Mouse (Mus musculus) midbrain, embryonic 11.5 days (tissue): ENCODE data around the gene Papola. TPM values are rescaled to one million over a fixed set of nuclear protein-coding genes. Genes with fewer than 3 reads are reported as not detected.

Experiments used
- ATAC-seq: fragments of 200-750 bp; cut with Nextera tagmentation; 2 replicates; pipeline ENCODE4 v1.8.0; 2017; ENCODE audit warnings: moderate TSS enrichment, moderate library complexity; ENCODE audit not compliant: low FRiP score
- DNase-seq: peaks from one replicate; pipeline ENCODE4 v3.0.0; 2015; ENCODE audit warnings: low spot score; ENCODE audit errors: missing footprints
- H3K27ac ChIP-seq: fragments of 300-500 bp; sonication (generic); 2 replicates; pipeline ENCODE4 v1.5.1; 2014; ENCODE audit warnings: low read depth, low read length
- H3K27me3 ChIP-seq: fragments of 300-500 bp; sonication (generic); 2 replicates; pipeline ENCODE4 v1.6.1; 2014; ENCODE audit warnings: mild to moderate bottlenecking, low read length, moderate library complexity, mixed read lengths; ENCODE audit not compliant: control insufficient read depth, insufficient read depth
- H3K36me3 ChIP-seq: fragments of 300-500 bp; sonication (generic); 2 replicates; pipeline ENCODE4 v1.6.1; 2014; ENCODE audit warnings: mild to moderate bottlenecking, low read length, moderate library complexity, mixed read lengths; ENCODE audit not compliant: control insufficient read depth, insufficient read depth
- H3K4me1 ChIP-seq: fragments of 300-500 bp; sonication (generic); 2 replicates; pipeline ENCODE4 v1.6.1; 2014; ENCODE audit warnings: low read length; ENCODE audit not compliant: control insufficient read depth, insufficient read depth
- H3K4me2 ChIP-seq: fragments of 300-500 bp; sonication (generic); 2 replicates; pipeline ENCODE4 v1.6.1; 2014; ENCODE audit warnings: mild to moderate bottlenecking, moderate library complexity
- H3K4me3 ChIP-seq: fragments of 300-500 bp; sonication (generic); 2 replicates; pipeline ENCODE4 v1.5.1; 2014; ENCODE audit warnings: low read depth, low read length
- H3K9ac ChIP-seq: fragments of 300-500 bp; sonication (generic); 2 replicates; pipeline ENCODE4 v1.6.1; 2014; ENCODE audit warnings: low read length
- H3K9me3 ChIP-seq: fragments of 300-500 bp; sonication (generic); 2 replicates; pipeline ENCODE4 v1.6.1; 2016; ENCODE audit warnings: low read length; ENCODE audit not compliant: control insufficient read depth
- WGBS: fragments of 180-500 bp; shearing (Covaris S2); extraction: QIAGEN DNeasy Blood & Tissue Kit; methylation state at CpG from one replicate; pipeline ENCODE4 v1.1.7; 2014; 5-methylcytosine and 5-hydroxymethylcytosine counted together
- polyA plus RNA-seq: library from polyadenylated mRNA; unstranded; fragments of >200 nt; fragmentation: Nextera tagmentation; extraction: Ambion mirVana; gene quantifications from 2 replicates; pipeline ENCODE4 v1.2.1, GENCODE M21; 2014

Gene Papola
- 253 and 285 TPM in 2 replicates for polyA plus RNA-seq

- Histone ChIP-seq H3K4me3 (peak within 1 kb of the TSS; percentile 91), H3K9ac (peak within 1 kb of the TSS; percentile 88), H3K27me3 (no peaks in the 10 kb centered on the region), H3K27ac (peak within 1 kb of the TSS; percentile 96), H3K4me1 (peaks cover 13% of the 10 kb centered on the region), H3K36me3 (peaks cover 6% of the 10 kb centered on the region; the same call in 1 of the 2 replicates), H3K9me3 (no peaks in the 10 kb centered on the region), H3K4me2 (peak within 1 kb of the TSS; percentile 87)
- WGBS = under 1% methylated on average over 73 of the region's 85 CpGs
- DNase-seq (peak; percentile 99), ATAC-seq (peak; percentile 95)
Measured at GRCm38 (mm10) chr12:105784196-105784999, at the start of gene Papola. Papola (plus strand) TSS chr12:105784694.

GRCm38 (mm10) chr12:105735226-105735888, 49.1 kb upstream of the Papola start:
- H3K4me1 ChIP-seq = no peaks in the 10 kb centered on the region
- ATAC-seq = no peak

GRCm38 (mm10) chr12:105735889-105736251, 48.6 kb upstream of the Papola start:
- 90% methylated on average over 6 of the region's 6 CpGs for WGBS
- DNase-seq = no peak
- ATAC-seq = no peak

More at GRCm38 (mm10) chr12:105735226-105735888, 49.1 kb upstream of the Papola start:
- whole genome bisulfite sequencing = 77% methylated on average over 7 of the region's 7 CpGs
- Histone ChIP-seq H3K4me2 (no peak overlapping the region), H3K9ac (no peak overlapping the region), H3K27ac (no peak overlapping the region), H3K4me3 (no peak overlapping the region), H3K27me3 (no peaks in the 10 kb centered on the region), H3K36me3 (no peaks in the 10 kb centered on the region), H3K9me3 (no peaks in the 10 kb centered on the region)
- DNase-seq = peak; percentile 82

GRCm38 (mm10) chr12:105738316-105739096, 46.0 kb upstream of the Papola start:
- ATAC-seq = no peak
- no peak for DNase-seq
- Histone ChIP-seq H3K9ac (no peak overlapping the region), H3K4me2 (no peak overlapping the region), H3K4me3 (no peak overlapping the region), H3K36me3 (no peaks in the 10 kb centered on the region), H3K27me3 (no peaks in the 10 kb centered on the region), H3K27ac (no peak overlapping the region), H3K9me3 (no peaks in the 10 kb centered on the region), H3K4me1 (no peaks in the 10 kb centered on the region)
- 77% methylated on average over 15 of the region's 15 CpGs for WGBS

More at GRCm38 (mm10) chr12:105735889-105736251, 48.6 kb upstream of the Papola start:
- Histone ChIP-seq H3K4me1 (no peaks in the 10 kb centered on the region), H3K36me3 (no peaks in the 10 kb centered on the region), H3K9me3 (no peaks in the 10 kb centered on the region), H3K27me3 (no peaks in the 10 kb centered on the region), H3K9ac (no peak overlapping the region), H3K4me3 (no peak overlapping the region), H3K27ac (no peak overlapping the region), H3K4me2 (no peak overlapping the region)

GRCm38 (mm10) chr12:105739656-105740055, 44.8 kb upstream of the Papola start:
- H3K27ac ChIP-seq = no peak overlapping the region
- H3K4me1 ChIP-seq = no peaks in the 10 kb centered on the region
- no peak for ATAC-seq
- H3K4me2 ChIP-seq = no peak overlapping the region
- H3K27me3 ChIP-seq = no peaks in the 10 kb centered on the region
- no peak for DNase-seq
- H3K9me3 ChIP-seq = no peaks in the 10 kb centered on the region
- no peaks in the 10 kb centered on the region for H3K36me3 ChIP-seq
- WGBS = 95% methylated on average over 8 of the region's 8 CpGs
- no peak overlapping the region for H3K4me3 ChIP-seq
- no peak overlapping the region for H3K9ac ChIP-seq

- Histone ChIP-seq H3K27me3 (no peaks in the 10 kb centered on the region), H3K27ac (no peak overlapping the region), H3K4me2 (no peak overlapping the region), H3K9ac (no peak overlapping the region), H3K9me3 (no peaks in the 10 kb centered on the region), H3K4me3 (no peak overlapping the region), H3K4me1 (no peaks in the 10 kb centered on the region), H3K36me3 (no peaks in the 10 kb centered on the region)
- DNase-seq = no peak
- WGBS = 88% methylated on average over 5 of the region's 5 CpGs
- no peak for ATAC-seq
Measured at GRCm38 (mm10) chr12:105748114-105748513, 36.4 kb upstream of the Papola start.

GRCm38 (mm10) chr12:105753813-105754212, 30.7 kb upstream of the Papola start:
- Histone ChIP-seq H3K9ac (no peak overlapping the region), H3K27me3 (no peaks in the 10 kb centered on the region), H3K4me3 (no peak overlapping the region), H3K4me1 (peaks cover 5% of the 10 kb centered on the region), H3K36me3 (no peaks in the 10 kb centered on the region), H3K27ac (no peak overlapping the region), H3K4me2 (no peak overlapping the region), H3K9me3 (no peaks in the 10 kb centered on the region)
- no peak for DNase-seq
- 93% methylated on average over 10 of the region's 10 CpGs for WGBS
- ATAC-seq = no peak

GRCm38 (mm10) chr12:105757816-105758497, 26.5 kb upstream of the Papola start:
- 45% methylated on average over 15 of the region's 15 CpGs for WGBS
- peaks cover 5% of the 10 kb centered on the region for H3K4me1 ChIP-seq
- H3K36me3 ChIP-seq = no peaks in the 10 kb centered on the region
- H3K27me3 ChIP-seq = no peaks in the 10 kb centered on the region
- peak overlapping the region; percentile 25; the same call in 1 of the 2 replicates for H3K27ac ChIP-seq
- ATAC-seq = peak; percentile 76
- H3K9me3 ChIP-seq = no peaks in the 10 kb centered on the region
- DNase-seq = no peak
- no peak overlapping the region for H3K9ac ChIP-seq
- H3K4me2 ChIP-seq = no peak overlapping the region
- H3K4me3 ChIP-seq = no peak overlapping the region
